Mouse (Mus musculus) megakaryocyte-erythroid progenitor cell, adult 5-6 weeks (primary cell): ENCODE results near the gene Fgfr2. TPM values are rescaled to one million over a fixed set of nuclear protein-coding genes. Genes with fewer than 3 reads are reported as not detected.

Experiments
- ATAC-seq: replicated peaks from 2 replicates; pipeline ENCODE4 v1.8.0; 2016; ENCODE audit warnings: mild to moderate bottlenecking, inconsistent platforms; ENCODE audit not compliant: severe bottlenecking, poor library complexity, low FRiP score, low TSS enrichment
- total RNA-seq, 2 experiments: library from RNA; stranded (forward) in 1 of 2; stranded (reverse) in 1 of 2; fragments of 200-1000, 215-1000 nt in 1 of 2; fragments of >200 nt in 1 of 2; fragmentation: Nextera tagmentation in 1 of 2; gene quantifications; 2 replicates each; pipeline ENCODE4 v1.2.3; 2014 to 2017

The Fgfr2 gene
- total RNA-seq, 2 experiments from 2014 or later, result not detected

- no peak for ATAC-seq
Measured at GRCm38 (mm10) chr7:132873043-132873442, 250.1 kb downstream of the Fgfr2 start.

- peak; percentile 63 for ATAC-seq
Measured at GRCm38 (mm10) chr7:132866316-132866715, 256.8 kb downstream of the Fgfr2 start.

- peak; percentile 93 for ATAC-seq
Measured at GRCm38 (mm10) chr7:132859042-132859958, 263.9 kb downstream of the Fgfr2 start, which contains the start of gene Abraxas2. Gene Abraxas2, plus strand, starts transcription at chr7:132859225.

- ATAC-seq, result no peak
Measured at GRCm38 (mm10) chr7:132858043-132858608, 265.0 kb downstream of the Fgfr2 start.

GRCm38 (mm10) chr7:132856083-132856482 is 267.1 kb downstream of the Fgfr2 start:
- no peak for ATAC-seq

GRCm38 (mm10) chr7:132853946-132854345 is 269.2 kb downstream of the Fgfr2 start:
- ATAC-seq, result no peak

- no peak for ATAC-seq
Measured at GRCm38 (mm10) chr7:132853361-132853760, 269.8 kb downstream of the Fgfr2 start.

GRCm38 (mm10) chr7:132852173-132852844 is 270.8 kb downstream of the Fgfr2 start, which contains the start of gene Eef1akmt2:
Gene Eef1akmt2, minus strand, starts transcription at chr7:132852673.
- ATAC-seq, result peak; percentile 96

- no peak for ATAC-seq
Measured at GRCm38 (mm10) chr7:132843152-132843551, 280.0 kb downstream of the Fgfr2 start.

GRCm38 (mm10) chr7:132842455-132842854 is 280.7 kb downstream of the Fgfr2 start:
- no peak for ATAC-seq

- ATAC-seq, result no peak
Measured at GRCm38 (mm10) chr7:132841287-132841686, 281.9 kb downstream of the Fgfr2 start.

- ATAC-seq, result no peak
Measured at GRCm38 (mm10) chr7:132830955-132831354, 292.2 kb downstream of the Fgfr2 start.

GRCm38 (mm10) chr7:132824346-132825022 is 298.7 kb downstream of the Fgfr2 start:
- ATAC-seq, result peak; percentile 92

GRCm38 (mm10) chr7:132823832-132824231 is 299.3 kb downstream of the Fgfr2 start:
- ATAC-seq, result no peak

GRCm38 (mm10) chr7:132820692-132821091 is 302.5 kb downstream of the Fgfr2 start:
- no peak for ATAC-seq

- no peak for ATAC-seq
Measured at GRCm38 (mm10) chr7:132817056-132817455, 306.1 kb downstream of the Fgfr2 start.

- ATAC-seq, result no peak
Measured at GRCm38 (mm10) chr7:132816528-132816927, 306.6 kb downstream of the Fgfr2 start.

GRCm38 (mm10) chr7:132815081-132815480 is 308.1 kb downstream of the Fgfr2 start:
- no peak for ATAC-seq

GRCm38 (mm10) chr7:132814089-132814450 is 309.1 kb downstream of the Fgfr2 start:
- ATAC-seq, result no peak
